Mouse (Mus musculus): ENCODE results near the gene Itpr3. TPM values are rescaled to one million over a fixed set of nuclear protein-coding genes. Genes with fewer than 3 reads are reported as not detected.

Gene Itpr3
- total RNA-seq, 2 experiments from 2014 or later: 5.3 to 6.7 TPM

- intact Hi-C loops (cut with DNase I): no loop called here
- no peak for DNase-seq
Observed at GRCm38 (mm10) chr17:27106745-27107144, 49.6 kb downstream of the Itpr3 start.

- intact Hi-C loops (cut with DNase I): no loop called here
- DNase-seq: no peak
Observed at GRCm38 (mm10) chr17:27107936-27108335, 50.8 kb downstream of the Itpr3 start.

DNA sequence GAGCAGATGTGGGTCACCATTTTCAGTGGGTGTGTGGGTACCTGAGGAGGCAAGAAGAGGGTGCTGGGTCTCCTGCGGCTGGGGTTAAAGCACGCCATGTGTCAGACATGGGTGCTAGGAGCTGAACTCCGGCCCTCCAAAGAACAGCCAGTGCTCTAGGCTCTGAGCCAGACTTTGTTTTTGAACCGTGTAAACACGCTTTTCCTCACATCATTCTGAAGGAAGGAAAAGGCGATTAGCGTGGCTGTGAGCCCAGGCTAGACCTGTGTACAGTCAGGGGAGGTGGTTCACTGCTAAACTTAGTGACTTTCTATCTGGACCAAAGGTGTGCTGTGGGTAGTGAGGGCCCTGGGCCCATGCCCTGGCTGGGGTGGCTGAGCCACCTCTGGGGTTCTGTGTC is 53.0 kb downstream of the Itpr3 start:
- intact Hi-C loops (cut with DNase I): no loop called here
- DNase-seq: no peak

DNA sequence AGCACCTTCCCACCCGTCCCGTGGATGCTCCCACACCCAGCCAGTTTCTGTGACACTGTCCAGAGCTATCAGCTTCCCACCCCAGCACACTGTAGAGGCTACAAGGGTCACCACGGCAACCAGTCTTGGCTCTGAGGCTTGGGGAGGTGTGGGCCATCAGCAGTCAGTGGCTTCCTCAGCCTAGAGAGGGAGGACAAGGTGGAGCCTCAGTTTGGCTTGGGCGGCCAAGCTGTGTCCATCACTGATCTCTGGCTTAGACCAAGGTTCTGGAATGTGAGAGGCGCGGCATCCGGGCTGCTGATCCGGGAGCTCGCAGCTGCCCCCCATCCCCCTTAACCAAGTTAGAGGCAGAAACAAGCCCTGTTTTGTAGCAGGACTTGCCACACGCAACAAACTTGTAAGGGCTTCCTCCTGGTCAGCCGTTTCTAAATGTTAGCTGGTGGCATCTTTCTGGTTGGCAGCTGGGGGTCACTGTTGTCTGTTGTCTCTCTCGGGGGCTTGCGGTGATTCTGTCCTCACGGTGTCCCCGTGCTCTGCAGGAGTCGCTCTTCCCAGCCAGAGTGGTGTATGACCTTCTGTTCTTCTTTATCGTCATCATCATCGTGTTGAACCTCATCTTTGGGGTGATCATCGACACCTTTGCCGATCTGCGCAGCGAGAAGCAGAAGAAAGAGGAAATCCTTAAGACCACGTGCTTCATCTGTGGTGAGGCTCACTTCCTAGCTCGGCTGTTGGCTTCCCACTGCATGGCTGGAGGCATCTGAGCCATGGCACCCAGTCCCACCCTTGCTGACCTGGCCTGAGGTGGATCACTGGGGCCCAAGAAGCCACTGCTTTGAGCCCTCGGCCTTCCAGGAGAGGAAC is 61.8 kb downstream of the Itpr3 start:
- DNase-seq: no peak
- intact Hi-C loops (cut with DNase I): no loop called here

GRCm38 (mm10) chr17:27119540-27119895 is 62.4 kb downstream of the Itpr3 start:
- DNase-seq: no peak
- intact Hi-C loops (cut with DNase I): no loop called here

DNA sequence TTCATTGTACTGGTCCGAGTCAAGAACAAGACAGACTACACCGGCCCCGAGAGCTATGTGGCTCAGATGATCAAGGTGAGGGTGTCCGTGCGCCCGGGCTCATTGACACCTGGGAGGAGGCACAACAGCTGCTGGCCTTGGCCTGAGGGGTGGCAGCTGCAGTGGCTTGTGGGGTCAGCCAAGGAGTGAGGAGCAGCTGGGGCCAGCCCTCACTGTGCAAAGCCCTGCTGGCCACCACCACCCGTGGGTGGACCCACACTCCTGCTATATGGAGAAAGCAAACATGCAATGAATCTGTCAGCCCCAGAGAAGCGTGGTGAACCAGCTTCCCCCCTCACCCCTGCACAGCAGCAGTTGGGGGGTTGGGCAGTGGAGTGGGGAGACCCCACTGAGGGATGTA is 62.9 kb downstream of the Itpr3 start:
- no peak for DNase-seq
- intact Hi-C loops (cut with DNase I): no loop called here

GRCm38 (mm10) chr17:27120561-27121024 is 63.5 kb downstream of the Itpr3 start:
- intact Hi-C loops (cut with DNase I): no loop called here
- peak; percentile 70 to 72 for DNase-seq

DNA sequence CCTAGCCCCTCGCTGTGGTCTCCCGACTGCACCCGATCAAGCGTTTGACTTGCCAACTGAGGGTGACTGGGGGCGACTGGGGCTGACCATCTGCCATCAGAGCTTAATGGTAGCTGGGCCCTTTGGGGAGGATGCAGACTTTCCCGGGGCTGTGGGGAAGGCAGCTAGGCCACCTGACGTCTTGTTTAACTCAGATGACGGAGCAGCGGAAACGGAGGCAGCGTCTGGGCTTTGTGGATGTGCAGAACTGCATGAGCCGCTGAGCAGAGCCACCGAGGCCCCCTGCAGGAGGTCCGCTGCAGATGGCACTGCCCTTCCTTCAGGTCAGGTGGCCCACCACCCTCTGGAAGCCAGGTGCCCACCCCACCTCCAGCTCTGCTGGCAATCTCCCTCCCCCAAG is 64.2 kb downstream of the Itpr3 start:
- intact Hi-C loops (cut with DNase I): no loop called here
- DNase-seq: no peak

DNA sequence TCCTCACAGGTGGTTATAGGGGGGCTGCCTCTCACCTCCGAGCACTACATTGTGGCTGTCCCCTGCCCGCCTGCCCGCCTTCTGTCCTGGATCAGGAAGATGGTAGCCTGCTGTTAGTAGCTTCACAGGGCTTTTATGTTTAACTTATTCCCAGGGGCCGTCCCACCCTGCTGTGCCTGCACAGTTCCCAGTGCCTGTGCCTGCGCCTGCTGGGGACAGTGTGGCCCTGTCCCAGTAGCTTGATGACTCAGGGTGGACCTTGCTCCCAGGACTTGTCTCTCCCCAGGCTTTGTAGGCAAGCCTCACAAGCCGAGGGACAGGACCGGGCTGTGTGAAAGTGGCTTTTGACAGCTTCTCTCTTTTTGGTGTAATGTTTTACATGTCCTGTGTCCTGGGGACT is 64.7 kb downstream of the Itpr3 start:
- no peak for DNase-seq
- intact Hi-C loops (cut with DNase I): no loop called here

- DNase-seq: no peak
- intact Hi-C loops (cut with DNase I): no loop called here
Observed at GRCm38 (mm10) chr17:27122701-27123100, 65.6 kb downstream of the Itpr3 start.

DNA sequence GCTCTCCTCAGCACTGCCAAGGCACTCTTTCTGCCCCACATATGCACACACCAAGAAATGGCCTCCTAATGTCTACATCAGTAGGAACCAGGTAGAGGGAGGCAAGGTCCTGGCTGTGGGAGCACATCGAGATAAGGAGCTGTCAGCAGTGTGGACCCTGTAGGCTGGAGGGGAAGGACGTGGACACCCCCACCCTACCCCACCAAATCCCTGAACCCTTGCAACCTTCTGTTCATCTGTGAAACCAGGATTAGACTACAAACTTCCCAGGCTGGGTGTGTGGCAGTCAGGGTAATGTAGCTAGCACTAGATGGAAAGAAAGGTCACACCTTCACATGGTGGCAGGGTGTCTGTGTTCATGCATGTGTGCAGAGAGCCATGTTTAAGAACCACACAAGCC is 66.0 kb downstream of the Itpr3 start:
- intact Hi-C loops (cut with DNase I): no loop called here
- DNase-seq: no peak

- intact Hi-C loops (cut with DNase I): loop anchor here (2.0 kb wide), 1 partner anchor 91 kb away; no protein-coding TSS in a partner anchor
- no peak for DNase-seq
Observed at GRCm38 (mm10) chr17:27123813-27124375, 66.8 kb downstream of the Itpr3 start.

GRCm38 (mm10) chr17:27125185-27125584 is 68.1 kb downstream of the Itpr3 start:
- peak; percentile 71 to 77 for DNase-seq
- intact Hi-C loops (cut with DNase I): loop anchor here (2.0 kb wide), 1 partner anchor 92 kb away; no protein-coding TSS in a partner anchor

- DNase-seq: no peak
- intact Hi-C loops (cut with DNase I): loop anchor here (2.0 kb wide), 1 partner anchor 93 kb away; no protein-coding TSS in a partner anchor
Observed at GRCm38 (mm10) chr17:27125669-27126202, 68.6 kb downstream of the Itpr3 start.

DNA sequence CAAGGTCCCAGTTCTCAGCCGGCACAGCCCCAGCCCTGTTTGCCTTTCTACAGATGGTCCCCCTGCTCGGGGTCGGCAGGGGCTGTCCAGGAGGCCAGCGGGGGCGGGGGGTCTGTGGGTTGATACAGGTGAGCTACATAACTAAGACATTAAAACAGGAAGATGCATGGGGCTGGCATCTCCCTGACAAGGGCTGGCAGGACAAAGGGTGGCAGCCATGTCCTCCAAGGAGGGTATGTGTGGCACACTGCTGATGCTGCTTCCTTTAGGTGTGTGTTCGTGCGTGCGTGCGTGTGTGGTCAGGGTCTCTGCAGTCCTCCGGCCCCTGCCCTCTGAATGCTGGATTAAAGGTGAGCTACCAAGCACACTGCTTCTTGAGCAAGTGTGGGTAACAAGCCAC is 69.9 kb downstream of the Itpr3 start:
- intact Hi-C loops (cut with DNase I): no loop called here
- no peak for DNase-seq

DNA sequence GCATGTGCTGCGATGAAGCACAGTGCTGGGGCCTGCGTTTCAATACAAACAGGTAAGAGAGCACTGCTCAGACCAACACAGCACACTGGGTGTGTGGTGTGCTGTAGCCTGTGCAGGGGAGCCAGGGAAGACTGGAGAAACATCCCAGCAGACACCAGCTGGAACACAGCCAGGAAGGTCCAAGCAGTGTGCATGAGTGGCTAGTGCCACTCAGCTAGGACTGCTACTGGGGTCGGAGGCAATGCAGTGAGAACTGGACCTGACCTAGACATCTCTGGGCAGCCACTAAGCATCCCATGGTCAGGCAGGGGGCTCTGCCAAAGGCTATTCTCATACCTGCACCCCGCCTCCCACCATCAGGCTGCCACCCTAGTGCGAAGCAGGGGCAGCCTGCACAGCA is 71.1 kb downstream of the Itpr3 start:
- DNase-seq: no peak
- intact Hi-C loops (cut with DNase I): no loop called here

DNA sequence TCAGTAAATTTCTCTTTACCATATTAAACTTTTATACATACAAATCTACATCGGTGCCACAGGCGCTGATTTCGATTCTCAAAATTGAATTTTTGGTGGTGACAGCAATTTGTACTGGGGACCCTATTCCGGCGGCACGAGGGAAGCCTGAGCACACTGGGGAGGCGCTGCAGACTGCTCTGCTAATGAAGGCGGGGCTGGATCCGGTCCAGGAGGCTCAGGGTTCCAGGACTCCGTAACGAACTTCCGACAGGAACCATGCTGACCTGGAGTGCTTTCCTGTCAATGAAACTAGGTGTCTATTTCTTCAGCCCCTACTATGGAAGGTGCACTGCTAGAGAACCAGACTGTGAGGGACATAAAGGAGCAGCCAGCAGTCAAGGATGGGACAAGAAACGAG is 72.2 kb downstream of the Itpr3 start:
- intact Hi-C loops (cut with DNase I): no loop called here
- DNase-seq: no peak

GRCm38 (mm10) chr17:27129819-27130218 is 72.7 kb downstream of the Itpr3 start:
- intact Hi-C loops (cut with DNase I): loop anchor here (5.0 kb wide), 1 partner anchor 72 kb away; the partner anchor contains the start of gene Lemd2
- no peak for DNase-seq

DNA sequence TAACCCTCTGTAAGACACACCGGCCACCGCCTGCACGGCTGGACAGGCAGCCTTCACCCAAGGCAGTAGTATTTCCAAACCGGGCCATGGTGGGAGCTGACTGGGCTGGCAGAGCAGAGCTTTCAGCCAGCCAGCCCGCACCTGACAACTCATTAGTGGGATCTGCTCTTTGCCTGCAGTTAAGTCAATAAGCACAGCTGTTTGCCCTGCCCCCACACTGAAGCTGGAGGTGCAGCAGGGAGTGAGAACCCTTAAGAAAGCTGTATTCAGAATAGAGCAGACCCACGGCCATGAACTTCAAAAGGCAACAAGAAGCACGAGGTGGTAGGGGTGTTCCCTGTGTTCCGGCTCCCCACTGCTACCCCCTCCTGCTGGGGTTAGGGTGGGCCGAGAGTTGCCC is 73.1 kb downstream of the Itpr3 start:
- no peak for DNase-seq
- intact Hi-C loops (cut with DNase I): loop anchor here (5.0 kb wide), 1 partner anchor 72 kb away; the partner anchor contains the start of gene Lemd2

DNA sequence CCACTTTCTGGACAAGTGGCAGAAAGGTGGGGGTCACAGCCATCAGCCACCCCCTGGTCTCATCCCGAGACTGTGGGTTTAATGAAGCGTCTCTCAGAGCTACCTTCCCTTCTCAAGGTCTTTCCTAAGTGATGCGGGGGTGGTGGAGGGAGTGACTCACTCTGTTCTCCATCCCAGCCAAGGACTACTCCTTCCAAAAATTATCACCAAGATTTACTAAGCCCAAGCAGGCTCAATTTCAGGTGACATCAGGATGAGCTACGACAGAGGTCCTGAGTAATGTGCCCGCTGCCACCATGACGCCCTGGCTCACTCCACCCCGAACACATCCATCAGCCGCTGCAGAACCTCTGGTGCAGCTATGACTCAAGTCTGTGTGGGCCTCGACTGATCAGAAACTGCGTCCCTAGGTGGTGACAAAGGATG is 74.1 kb downstream of the Itpr3 start:
- DNase-seq: no peak
- intact Hi-C loops (cut with DNase I): loop anchor here (5.0 kb wide), 1 partner anchor 71 kb away; the partner anchor contains the start of gene Lemd2

DNA sequence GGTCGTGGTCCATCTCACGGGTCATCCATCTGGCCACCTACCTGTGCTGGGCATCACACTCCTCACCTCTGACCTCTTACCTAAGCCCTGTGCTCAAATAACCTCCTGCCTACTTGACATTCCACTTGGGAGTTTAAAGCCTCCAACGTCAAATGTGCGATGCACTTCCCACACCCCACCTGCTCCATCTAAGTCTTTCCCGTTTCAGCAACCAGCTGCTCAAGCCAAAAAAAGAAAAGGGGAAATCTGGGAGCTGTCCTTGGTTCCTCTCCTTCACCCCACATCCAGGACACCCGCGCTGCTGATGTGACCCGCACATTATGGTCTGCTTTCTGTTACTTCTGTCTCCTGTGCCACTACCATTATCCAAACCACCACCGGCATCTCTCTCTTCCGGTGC is 75.1 kb downstream of the Itpr3 start:
- no peak for DNase-seq
- intact Hi-C loops (cut with DNase I): loop anchor here (5.0 kb wide), 1 partner anchor 70 kb away; the partner anchor contains the start of gene Lemd2
